Mouse (Mus musculus) cerebellum, adult 2 months (tissue): ENCODE data around the gene Robo1. TPM values are rescaled to one million over a fixed set of nuclear protein-coding genes. Genes with fewer than 3 reads are reported as not detected.

ENCODE experiments used
- DNase-seq, 2 experiments: peaks; one replicate each; pipeline ENCODE4 v3.0.0; 2021
- H3K27ac ChIP-seq: fragments of 200-500 bp; 2 replicates; pipeline ENCODE4 v1.5.1; 2012; ENCODE audit warnings: low read length, control low read depth, inconsistent platforms; ENCODE audit not compliant: insufficient read depth
- H3K27me3 ChIP-seq: fragments of 200-500 bp; 2 replicates; pipeline ENCODE4 v1.6.1; 2012; ENCODE audit warnings: inconsistent platforms, mild to moderate bottlenecking, low read length, moderate library complexity; ENCODE audit not compliant: control insufficient read depth, insufficient read depth
- H3K4me1 ChIP-seq: fragments of 200-500 bp; 2 replicates; pipeline ENCODE4 v1.6.1; 2011; ENCODE audit warnings: low read length; ENCODE audit not compliant: control insufficient read depth, insufficient read depth
- H3K4me3 ChIP-seq: fragments of 200-500 bp; replicated peaks from 2 replicates; pipeline ENCODE3; 2011; ENCODE audit warnings: mild to moderate bottlenecking, low read depth, low read length, control low read depth; ENCODE audit not compliant: insufficient read depth
- CTCF ChIP-seq: fragments of 200-500 bp; IDR thresholded peaks from 2 replicates; pipeline ENCODE4 v1.5.1; 2011; ENCODE audit warnings: low read depth, mild to moderate bottlenecking, control low read depth, low read length, moderate library complexity, borderline replicate concordance; ENCODE audit not compliant: insufficient read depth
- POLR2A ChIP-seq: fragments of 200-500 bp; IDR thresholded peaks from 2 replicates; pipeline ENCODE4 v1.6.1; 2011; ENCODE audit warnings: low read length, control low read depth, borderline replicate concordance; ENCODE audit not compliant: insufficient read depth
- WGBS: fragments of 180-500 bp; shearing (Covaris S2); methylation state at CpG from one replicate; pipeline ENCODE4 v1.1.7; 2018; 5-methylcytosine and 5-hydroxymethylcytosine counted together
- polyA plus RNA-seq: library from polyadenylated mRNA; depleted of rRNA; stranded (reverse); fragments of >200 nt; gene quantifications from 2 replicates; pipeline ENCODE4 v1.2.3, GENCODE M21; 2012

Robo1 gene
- polyA plus RNA-seq, 1 experiment = 13.0 TPM

DNA sequence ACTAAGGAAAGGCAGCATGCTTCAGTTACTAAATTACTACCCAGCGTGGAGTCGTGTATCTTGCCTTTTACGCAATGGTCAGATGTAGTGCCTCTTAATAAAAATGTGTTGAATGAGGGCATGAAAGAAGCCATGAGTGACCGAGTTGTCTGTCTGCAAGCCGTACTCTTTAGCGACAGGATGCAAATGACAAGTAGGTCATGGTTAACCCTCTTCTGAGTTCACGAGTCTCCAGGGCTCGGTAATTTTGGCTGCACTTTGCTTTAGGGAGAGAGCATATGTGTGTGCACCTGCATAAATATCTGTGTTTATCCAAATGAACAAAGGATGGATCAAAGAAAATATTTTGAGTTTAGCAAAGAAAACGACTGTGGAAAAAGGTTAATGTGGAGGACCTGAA, 533.0 kb downstream of the Robo1 start:
- Histone ChIP-seq H3K27ac (peak overlapping the region; percentile 8), H3K4me3 (no peak overlapping the region), H3K4me1 (peaks cover 7% of the 10 kb centered on the region; the same call in 1 of the 2 replicates), H3K27me3 (no peaks in the 10 kb centered on the region)
- TF ChIP-seq CTCF (no peak), POLR2A (no peak)
- 14% methylated on average over 9 of the region's 9 CpGs for WGBS
- DNase-seq = peak; percentile 34 to 51

DNA sequence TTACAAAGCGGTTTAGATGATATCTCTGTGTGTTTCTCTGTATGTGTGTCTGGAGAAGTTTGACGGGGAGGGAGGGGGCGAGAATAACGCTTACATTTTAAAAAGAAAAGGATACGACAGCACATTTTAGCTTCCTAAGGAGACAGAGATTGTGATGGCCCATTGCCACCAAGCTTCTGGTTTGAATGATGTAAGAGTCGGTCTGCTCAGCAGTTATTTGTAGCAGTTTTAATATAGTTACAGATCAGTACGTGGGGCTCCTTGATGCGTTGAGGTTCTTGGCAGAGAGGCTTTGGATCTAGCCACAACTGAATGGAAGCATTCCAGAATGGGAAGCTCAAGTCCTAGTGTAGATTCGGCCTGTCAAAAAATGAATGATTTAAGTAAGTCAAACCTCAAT, 546.0 kb downstream of the Robo1 start:
- H3K4me1 ChIP-seq = 0 out of 2 replicates have a peak, but pooled peaks cover 2% of the 10 kb centered on the region
- peak; percentile 25 to 58 for DNase-seq
- TF ChIP-seq CTCF (no peak), POLR2A (no peak)
- no peak overlapping the region for H3K27ac ChIP-seq
- no peaks in the 10 kb centered on the region for H3K27me3 ChIP-seq
- 20% methylated on average over 9 of the region's 9 CpGs for WGBS
- no peak overlapping the region for H3K4me3 ChIP-seq

DNA sequence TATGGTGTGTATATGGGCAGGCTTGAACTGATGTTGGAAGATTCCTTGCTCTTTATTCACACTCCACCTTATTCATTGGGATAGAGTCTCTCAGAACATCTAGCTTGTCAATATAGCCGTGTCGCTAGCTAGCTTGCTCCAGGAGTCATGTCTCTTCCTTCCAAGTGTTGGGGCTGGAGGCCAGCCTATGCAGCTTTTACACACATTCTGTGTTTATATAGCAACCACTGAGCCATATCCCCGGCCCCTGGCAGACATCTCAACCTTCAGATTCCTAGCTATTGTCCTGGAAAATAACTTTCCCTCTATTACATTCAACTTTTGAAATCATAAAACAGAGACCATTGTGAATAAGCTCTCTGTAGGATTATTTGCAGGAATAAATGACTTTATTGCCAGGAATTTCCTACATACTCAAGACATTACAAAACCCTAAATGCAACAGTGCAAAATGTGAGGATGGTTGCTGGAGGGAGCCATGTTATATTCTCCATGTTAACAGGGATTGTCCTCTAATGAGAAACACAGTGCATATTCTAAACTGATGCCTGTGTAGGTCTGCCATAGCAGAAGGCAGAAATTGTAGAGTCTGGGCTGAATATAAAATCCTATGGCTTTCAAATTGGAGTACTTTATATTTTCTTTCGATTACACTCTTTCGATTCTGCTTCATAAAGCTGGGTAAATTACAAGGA, 546.9 kb downstream of the Robo1 start:
- no peak overlapping the region for H3K4me3 ChIP-seq
- no peak overlapping the region for H3K27ac ChIP-seq
- H3K4me1 ChIP-seq = 0 out of 2 replicates have a peak, but pooled peaks cover 2% of the 10 kb centered on the region
- no peaks in the 10 kb centered on the region for H3K27me3 ChIP-seq
- TF ChIP-seq POLR2A = no peak
- no peak for TF ChIP-seq CTCF
- WGBS = 88% methylated on average over 5 of the region's 5 CpGs
- DNase-seq = no peak

DNA sequence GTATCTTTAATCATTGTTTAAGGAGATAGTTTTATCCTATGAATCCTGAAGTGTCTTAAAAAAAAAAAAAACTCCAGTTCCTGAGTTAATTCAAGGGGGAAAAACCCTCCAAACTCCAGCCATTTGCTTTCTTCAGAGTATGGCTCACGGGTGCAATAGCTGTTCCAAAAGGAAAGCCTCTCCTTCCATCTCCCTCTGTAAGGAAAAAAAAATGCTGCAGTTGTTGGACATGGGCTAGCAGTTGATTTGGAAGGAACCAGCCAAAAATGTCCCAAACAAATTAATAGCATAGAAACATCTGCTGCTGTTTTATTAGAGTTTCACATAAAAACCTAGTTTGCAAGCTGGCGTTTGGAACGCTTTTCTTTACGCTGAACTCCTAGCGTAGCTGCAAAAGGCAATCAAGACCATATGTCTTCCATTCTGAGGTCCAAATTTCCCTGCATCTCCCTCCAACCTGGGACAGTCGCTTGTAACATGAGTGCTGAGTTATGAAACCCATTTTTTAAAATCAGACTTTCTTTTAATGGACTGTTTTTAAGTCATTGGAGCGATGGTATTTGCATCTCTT, 553.7 kb downstream of the Robo1 start:
- Histone ChIP-seq H3K27me3 (no peaks in the 10 kb centered on the region), H3K4me1 (no peaks in the 10 kb centered on the region), H3K4me3 (no peak overlapping the region), H3K27ac (no peak overlapping the region)
- WGBS = 28% methylated on average over 7 of the region's 7 CpGs
- DNase-seq = peak in 1 of 2 experiments; percentile 48
- TF ChIP-seq POLR2A = no peak

DNA sequence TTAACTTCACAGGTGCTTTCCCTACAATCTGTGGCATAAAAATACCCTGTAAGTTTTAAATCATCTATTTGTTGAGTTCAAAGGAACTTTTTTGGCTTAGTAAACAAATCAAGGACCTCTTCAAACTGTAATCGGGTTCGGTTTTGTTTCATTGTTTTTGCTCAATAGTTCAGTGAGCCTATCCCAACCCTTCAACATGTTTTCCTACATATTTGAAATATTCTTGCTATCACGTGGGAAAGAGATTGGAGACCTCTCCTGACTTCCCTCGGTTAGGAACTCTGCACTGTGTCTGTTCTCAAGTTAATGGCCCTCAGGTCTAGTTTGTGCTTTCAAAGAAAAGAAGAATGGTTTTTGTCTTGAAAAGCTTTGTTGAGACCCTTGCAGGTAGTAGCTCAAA, 557.9 kb downstream of the Robo1 start:
- no peak overlapping the region for H3K4me3 ChIP-seq
- H3K27me3 ChIP-seq = no peaks in the 10 kb centered on the region
- TF ChIP-seq POLR2A (no peak), CTCF (no peak)
- WGBS = 93% methylated on average over 4 of the region's 4 CpGs
- H3K27ac ChIP-seq = no peak overlapping the region
- no peaks in the 10 kb centered on the region for H3K4me1 ChIP-seq
- no peak for DNase-seq

DNA sequence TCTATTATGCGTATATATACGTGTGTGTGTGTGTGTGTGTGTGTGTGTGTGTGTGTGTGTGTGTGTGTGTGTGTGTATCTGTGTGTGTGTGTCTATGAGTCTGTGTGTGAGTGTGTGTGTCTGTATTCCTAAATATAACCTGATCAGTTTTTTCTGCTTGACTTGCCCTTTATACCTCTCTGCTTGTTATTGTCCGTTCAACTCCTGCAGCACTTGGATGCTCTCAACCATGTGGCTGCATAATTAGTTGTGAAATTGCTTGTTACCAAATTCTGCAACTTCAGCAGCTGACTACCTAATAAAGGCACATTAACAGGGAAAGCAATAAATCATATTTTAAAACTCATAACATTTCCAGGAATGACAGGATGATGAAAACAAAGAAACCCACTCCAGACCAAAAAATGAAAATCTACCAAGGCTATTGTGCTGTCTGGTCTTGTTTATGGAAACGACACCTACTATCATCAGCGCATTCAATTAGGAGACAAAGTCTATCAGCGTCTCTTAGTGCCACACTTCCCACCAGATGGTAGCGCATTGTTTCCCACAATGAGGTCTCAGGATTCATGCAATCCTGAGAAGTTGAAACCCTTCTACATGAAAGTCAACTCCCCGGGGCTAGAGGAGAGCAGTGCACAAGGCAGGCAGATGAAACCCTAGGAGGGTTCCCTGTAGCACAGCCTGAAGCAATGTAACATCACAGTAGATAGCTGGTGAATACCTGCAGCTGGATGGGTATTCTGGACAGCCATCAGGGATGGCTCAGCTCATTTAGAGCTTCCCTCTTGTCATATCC, 567.0 kb downstream of the Robo1 start:
- Histone ChIP-seq H3K27ac (no peak overlapping the region), H3K4me3 (no peak overlapping the region), H3K4me1 (no peaks in the 10 kb centered on the region; the same call in 1 of the 2 replicates), H3K27me3 (no peaks in the 10 kb centered on the region)
- TF ChIP-seq POLR2A (no peak), CTCF (no peak)
- no peak for DNase-seq
- WGBS = 53% methylated on average over 8 of the region's 8 CpGs

DNA sequence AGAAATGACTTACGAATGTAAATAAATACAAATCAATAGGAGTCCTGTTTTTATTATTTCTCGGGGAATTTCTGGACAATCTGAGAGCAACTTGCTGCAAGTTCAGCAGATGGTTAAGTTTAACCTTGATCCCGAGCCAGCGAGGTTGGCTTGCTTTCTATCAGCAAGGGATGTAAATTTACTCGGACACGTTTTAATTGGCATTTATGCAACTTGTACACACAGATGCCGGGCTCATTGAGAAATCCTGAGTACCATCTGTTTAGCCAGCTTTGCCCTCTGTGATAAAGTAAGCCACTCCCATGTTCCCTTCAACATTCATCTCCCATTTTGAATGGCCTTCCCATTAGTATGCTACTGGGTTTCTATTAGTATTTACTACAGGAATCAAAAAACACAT, 580.0 kb downstream of the Robo1 start:
- 3% methylated on average over 7 of the region's 7 CpGs for WGBS
- TF ChIP-seq POLR2A = no peak
- no peak for TF ChIP-seq CTCF
- peak; percentile 70 to 85 for DNase-seq
- Histone ChIP-seq H3K27ac (no peak overlapping the region), H3K27me3 (no peaks in the 10 kb centered on the region), H3K4me1 (no peaks in the 10 kb centered on the region), H3K4me3 (no peak overlapping the region)

DNA sequence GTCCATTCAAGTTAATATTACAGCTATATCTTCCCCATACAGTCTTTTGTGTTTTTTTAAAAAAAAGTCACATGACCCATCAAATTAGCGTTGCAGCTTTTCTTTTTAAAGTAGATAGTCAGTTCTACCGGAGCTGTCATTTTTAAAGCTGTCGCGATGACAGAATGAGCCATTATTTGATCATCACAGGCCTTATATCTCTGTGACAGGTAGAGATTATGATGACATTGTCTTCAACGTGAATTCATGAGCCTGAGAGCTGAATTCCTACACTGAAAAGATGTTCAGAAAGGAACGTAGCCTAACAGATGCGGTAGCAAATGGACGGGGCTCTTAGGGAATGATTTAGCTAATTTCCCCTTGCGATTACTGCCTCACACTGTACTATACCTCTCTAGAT, 581.3 kb downstream of the Robo1 start:
- no peak for DNase-seq
- 92% methylated on average over 9 of the region's 9 CpGs for WGBS
- H3K4me3 ChIP-seq = no peak overlapping the region
- H3K27me3 ChIP-seq = no peaks in the 10 kb centered on the region
- TF ChIP-seq POLR2A = no peak
- TF ChIP-seq CTCF = no peak
- no peaks in the 10 kb centered on the region for H3K4me1 ChIP-seq
- no peak overlapping the region for H3K27ac ChIP-seq
